Mouse (Mus musculus): Measurements from ENCODE around the gene Prr18. TPM values are rescaled to one million over a fixed set of nuclear protein-coding genes. Genes with fewer than 3 reads are reported as not detected.

Prr18 gene
- polyA plus RNA-seq, 1 experiment from 2014 or later = 0.19 TPM

DNA sequence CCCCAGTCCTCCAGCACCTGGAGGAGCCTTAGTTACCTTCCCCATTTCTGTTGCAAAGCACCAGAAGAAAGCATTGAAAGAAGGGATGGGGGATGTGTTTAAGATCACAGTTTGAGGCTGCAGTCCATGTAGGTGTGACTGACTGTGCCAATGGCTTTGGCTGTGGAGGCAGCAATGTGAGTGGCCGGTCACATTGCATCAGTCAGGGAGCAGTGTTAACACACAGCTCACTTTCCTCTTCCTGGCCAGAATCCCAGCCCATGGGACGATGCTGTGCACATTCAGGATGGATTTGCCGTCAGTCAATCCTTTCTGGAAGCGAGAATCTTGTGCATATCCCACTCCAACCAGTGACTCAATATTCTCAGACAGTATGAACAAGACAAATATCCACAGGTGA lies 11.7 kb downstream of the Prr18 start:
- peaks cover 12% of the 10 kb centered on the region for H3K4me1 ChIP-seq
- peaks cover 7% of the 10 kb centered on the region; the same call in 1 of the 2 replicates for H3K27me3 ChIP-seq (ENCODE audit: poor library complexity, severe bottlenecking)
- H3K36me3 ChIP-seq (replicated peaks) = no peaks in the 10 kb centered on the region
- 91% methylated on average over 4 of the region's 4 CpGs for WGBS
- no peak overlapping the region for H3K4me3 ChIP-seq
- H3K27ac ChIP-seq = no peak overlapping the region
- no peak for DNase-seq (ENCODE audit: extremely low spot score, low spot score)
- no peaks in the 10 kb centered on the region for H3K9me3 ChIP-seq

DNA sequence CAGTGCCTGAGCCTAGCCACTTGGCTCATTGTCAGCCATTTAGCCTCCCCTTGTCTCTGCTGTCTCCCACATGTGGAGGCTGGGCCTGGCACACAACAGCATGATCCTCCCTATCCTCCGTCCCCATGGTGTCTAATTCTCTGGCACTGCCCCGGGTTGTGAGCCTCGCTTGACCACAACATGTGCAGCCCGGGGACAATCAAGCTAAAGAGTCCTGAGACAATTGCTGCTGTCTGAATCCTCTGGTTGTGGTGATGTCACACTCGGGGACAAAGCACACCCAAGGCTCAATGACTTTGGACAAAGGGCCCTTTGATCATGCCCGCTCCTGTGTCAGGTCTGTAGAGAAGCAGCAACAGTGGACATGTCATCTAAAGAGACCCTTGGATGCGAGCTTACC lies 13.8 kb downstream of the Prr18 start:
- H3K36me3 ChIP-seq (replicated peaks) = no peaks in the 10 kb centered on the region
- peaks cover 12% of the 10 kb centered on the region for H3K4me1 ChIP-seq
- no peak for DNase-seq (ENCODE audit: extremely low spot score, low spot score)
- no peak overlapping the region for H3K4me3 ChIP-seq
- H3K27ac ChIP-seq = peak overlapping the region; percentile 44; the same call in 1 of the 2 replicates
- no peaks in the 10 kb centered on the region for H3K27me3 ChIP-seq (ENCODE audit: poor library complexity, severe bottlenecking)
- no peaks in the 10 kb centered on the region; the same call in 1 of the 2 replicates for H3K9me3 ChIP-seq
- WGBS = 53% methylated on average over 7 of the region's 7 CpGs

DNA sequence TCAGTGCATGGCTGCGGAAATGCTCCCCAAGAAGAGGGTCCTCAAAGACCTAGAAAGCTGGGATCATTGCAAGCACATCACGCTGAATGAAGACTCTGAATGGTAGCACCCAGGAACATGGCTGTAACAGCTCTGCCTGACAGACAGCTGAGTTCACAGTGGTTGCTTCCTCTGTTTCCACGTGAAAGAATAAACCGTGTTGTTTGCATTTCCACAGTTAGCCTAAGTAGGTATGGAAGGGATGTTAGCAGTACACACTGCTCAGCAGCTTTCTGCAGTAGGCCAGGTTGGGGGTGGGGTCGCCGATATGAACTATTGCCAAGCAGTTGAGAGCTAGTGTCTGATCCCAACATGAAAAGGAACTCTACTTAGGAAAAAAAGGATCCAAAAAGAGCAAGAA lies 18.4 kb downstream of the Prr18 start, which contains the start of gene T2:
Gene T2 (plus strand): TSS at position 301 of the 400 bp plus-strand sequence.
- Histone ChIP-seq H3K36me3 (replicated peaks) (no peaks in the 10 kb centered on the region), H3K4me3 (no peak within 1 kb of the TSS), H3K4me1 (peaks cover 10% of the 10 kb centered on the region), H3K27me3 (ENCODE audit: poor library complexity, severe bottlenecking) (no peaks in the 10 kb centered on the region), H3K27ac (no peak within 1 kb of the TSS), H3K9me3 (no peaks in the 10 kb centered on the region; the same call in 1 of the 2 replicates)
- 86% methylated on average over 6 of the region's 6 CpGs for WGBS
- no peak for DNase-seq (ENCODE audit: extremely low spot score, low spot score)

DNA sequence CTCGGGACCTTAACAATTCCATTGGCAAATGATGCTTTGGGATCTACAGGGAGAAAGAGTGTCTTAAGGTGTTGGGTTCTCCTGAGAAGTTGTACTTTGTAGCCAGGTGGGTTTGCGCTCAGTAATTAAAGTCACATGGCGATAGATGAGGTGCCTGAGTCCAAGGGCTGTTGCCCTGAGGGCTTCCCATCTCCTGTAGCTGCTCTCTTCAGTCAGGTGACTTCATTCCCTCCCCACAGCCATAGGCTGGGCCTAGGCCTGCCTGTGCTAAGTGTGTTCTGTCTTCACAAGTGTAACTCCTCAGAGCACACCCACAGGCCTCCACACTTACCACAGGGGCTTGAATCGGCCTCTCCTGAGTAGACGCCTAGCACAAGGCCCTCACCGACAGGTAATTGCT lies 20.2 kb downstream of the Prr18 start:
- Histone ChIP-seq H3K9me3 (no peaks in the 10 kb centered on the region; the same call in 1 of the 2 replicates), H3K4me3 (no peak overlapping the region), H3K36me3 (replicated peaks) (no peaks in the 10 kb centered on the region), H3K27me3 (ENCODE audit: poor library complexity, severe bottlenecking) (no peaks in the 10 kb centered on the region), H3K27ac (no peak overlapping the region), H3K4me1 (peaks cover 14% of the 10 kb centered on the region)
- 94% methylated on average over 6 of the region's 6 CpGs for WGBS
- no peak for DNase-seq (ENCODE audit: extremely low spot score, low spot score)

DNA sequence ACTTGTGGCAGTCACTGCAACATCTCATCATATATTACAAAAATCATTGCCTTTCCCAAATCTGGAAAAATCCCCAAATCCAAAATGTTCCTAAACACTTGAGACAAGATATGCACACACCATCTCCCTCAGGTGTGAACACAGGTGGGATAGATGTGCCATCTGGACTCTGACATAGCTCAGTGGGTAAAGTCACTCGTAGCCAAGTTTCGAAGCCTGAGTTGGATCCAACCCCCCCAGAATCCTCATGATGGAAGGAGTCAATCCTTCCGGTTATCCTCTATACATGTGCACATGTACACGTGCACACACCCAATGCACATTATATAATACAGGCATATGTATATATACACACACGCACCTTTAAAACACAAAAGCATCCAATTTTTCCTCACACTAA lies 23.6 kb downstream of the Prr18 start:
- H3K36me3 ChIP-seq (replicated peaks) = no peaks in the 10 kb centered on the region
- peaks cover 14% of the 10 kb centered on the region for H3K27me3 ChIP-seq (ENCODE audit: poor library complexity, severe bottlenecking)
- no peak overlapping the region for H3K27ac ChIP-seq
- H3K4me1 ChIP-seq = peaks cover 27% of the 10 kb centered on the region
- no peaks in the 10 kb centered on the region for H3K9me3 ChIP-seq
- no peak for DNase-seq (ENCODE audit: extremely low spot score, low spot score)
- 94% methylated on average over 5 of the region's 5 CpGs for WGBS
- no peak overlapping the region for H3K4me3 ChIP-seq

DNA sequence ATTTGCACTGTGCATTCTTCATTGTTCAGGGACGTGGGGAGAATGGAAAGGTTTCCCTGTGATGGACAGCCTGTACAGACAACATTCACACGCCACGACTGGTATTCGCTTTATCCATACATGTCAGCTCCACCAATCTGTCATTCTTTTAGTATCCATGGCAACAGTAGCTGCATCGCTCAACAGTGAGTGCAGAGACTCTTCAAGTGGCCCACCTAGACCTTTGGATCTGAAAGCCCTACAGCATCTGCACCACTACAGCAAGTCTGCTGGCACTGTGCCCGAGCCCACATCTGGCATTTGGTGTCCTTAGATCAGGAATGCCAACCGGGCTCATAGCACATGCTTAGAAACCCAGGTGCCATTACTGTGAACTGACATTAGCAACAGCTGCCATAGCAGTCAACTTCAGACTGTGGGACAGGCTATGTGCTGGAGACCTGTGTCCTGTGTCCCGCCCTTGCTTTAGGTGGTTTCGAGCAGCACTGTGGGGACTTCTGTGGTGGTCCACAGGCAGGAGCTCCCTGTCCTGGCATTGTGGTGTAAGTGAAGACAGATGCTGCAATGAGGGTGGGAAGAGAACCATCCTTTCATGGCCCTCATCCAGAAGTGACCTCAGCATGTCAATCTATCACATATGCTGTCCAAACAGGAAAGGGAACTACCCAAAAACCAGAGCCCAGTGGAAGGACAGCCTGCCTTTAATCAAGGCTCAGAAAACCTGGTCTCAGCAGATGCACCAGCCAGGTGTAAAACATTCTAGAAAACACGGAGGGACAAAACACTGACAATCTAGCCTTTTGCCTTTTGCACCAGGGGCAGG lies 24.2 kb downstream of the Prr18 start:
- DNase-seq (ENCODE audit: extremely low spot score, low spot score) = no peak
- 82% methylated on average over 10 of the region's 10 CpGs for whole genome bisulfite sequencing
- peaks cover 30% of the 10 kb centered on the region for H3K4me1 ChIP-seq
- H3K27ac ChIP-seq = peak overlapping the region; percentile 44; the same call in 1 of the 2 replicates
- no peaks in the 10 kb centered on the region for H3K36me3 ChIP-seq (replicated peaks)
- H3K27me3 ChIP-seq (ENCODE audit: poor library complexity, severe bottlenecking) = peaks cover 14% of the 10 kb centered on the region
- no peaks in the 10 kb centered on the region for H3K9me3 ChIP-seq
- H3K4me3 ChIP-seq = no peak overlapping the region

DNA sequence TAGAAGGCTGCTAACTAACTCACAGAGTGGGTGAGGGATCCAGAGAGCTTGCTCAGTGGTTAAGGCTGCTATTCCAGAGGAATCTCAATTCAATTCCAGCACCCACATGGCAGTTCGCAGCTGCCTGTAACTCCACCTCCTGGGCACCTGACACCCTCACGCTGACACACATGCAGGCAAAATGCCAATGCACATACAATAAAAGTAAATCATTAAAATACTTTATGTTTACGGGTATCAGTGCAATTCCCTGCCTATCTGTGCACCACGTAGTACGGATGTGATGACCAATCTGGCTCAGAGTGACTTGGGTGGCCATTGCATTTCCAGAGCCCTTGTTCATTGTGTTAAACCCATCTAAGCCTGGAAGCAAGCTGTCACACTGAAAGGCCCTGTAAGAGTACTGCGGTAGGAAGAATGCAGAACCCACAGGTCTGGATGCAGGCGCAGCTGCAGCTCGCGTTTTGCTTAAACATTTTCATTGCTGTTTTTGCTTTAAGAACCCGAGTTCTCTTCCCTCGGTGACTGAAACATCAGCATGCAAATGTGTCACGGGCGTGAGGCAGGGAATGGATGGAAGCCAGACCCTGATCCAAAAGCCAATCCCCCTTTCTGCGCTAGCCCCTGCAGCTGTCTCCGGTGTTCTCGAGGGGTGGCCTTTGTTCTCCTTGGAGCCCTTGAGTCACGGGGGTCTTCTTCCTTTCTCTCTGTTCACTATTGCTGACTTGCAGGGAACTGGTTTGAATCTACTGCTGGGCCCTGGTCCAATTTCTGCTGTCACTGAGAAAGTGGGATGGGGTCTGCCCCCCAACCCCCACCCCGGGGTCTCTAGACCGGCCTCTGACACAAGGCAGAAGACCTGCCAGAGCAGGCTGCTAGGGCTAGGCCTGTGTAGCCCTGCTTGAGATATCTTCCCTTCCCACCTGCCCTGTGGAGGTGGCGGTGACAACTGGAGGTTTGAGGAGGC lies 30.5 kb downstream of the Prr18 start:
- Histone ChIP-seq H3K4me1 (peaks cover 75% of the 10 kb centered on the region), H3K4me3 (peak overlapping the region; percentile 18; the same call in 1 of the 2 replicates), H3K27me3 (ENCODE audit: poor library complexity, severe bottlenecking) (peaks cover 19% of the 10 kb centered on the region), H3K9me3 (no peaks in the 10 kb centered on the region), H3K27ac (peak overlapping the region; percentile 85), H3K36me3 (replicated peaks) (no peaks in the 10 kb centered on the region)
- 20% methylated on average over 19 of the region's 20 CpGs for WGBS
- DNase-seq (ENCODE audit: extremely low spot score, low spot score) = peak; percentile 36

DNA sequence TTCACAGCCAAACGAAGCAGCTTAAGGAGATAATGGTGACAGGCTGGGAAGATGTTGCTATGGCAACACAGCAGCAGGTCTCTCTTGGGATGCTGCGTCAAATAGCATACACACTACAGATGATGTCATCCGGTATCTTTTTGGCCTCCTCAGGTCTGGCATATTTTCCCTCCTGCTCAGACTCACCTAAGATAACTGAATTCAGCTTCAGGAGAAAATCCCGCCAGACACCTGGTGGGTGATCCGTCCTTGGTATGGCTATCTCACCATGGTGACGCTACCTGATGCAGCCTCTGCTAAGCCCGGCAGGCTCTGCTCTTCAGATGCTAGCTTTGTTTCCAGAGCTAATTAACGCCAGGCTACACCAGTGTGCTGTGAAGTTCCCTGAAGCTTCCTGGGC lies 31.3 kb downstream of the Prr18 start:
- peaks cover 74% of the 10 kb centered on the region for H3K4me1 ChIP-seq
- peaks cover 19% of the 10 kb centered on the region for H3K27me3 ChIP-seq (ENCODE audit: poor library complexity, severe bottlenecking)
- DNase-seq (ENCODE audit: extremely low spot score, low spot score) = peak; percentile 50
- no peaks in the 10 kb centered on the region for H3K9me3 ChIP-seq
- H3K36me3 ChIP-seq (replicated peaks) = no peaks in the 10 kb centered on the region
- 7% methylated on average over 8 of the region's 8 CpGs for WGBS
- H3K27ac ChIP-seq = peak overlapping the region; percentile 85
- H3K4me3 ChIP-seq = peak overlapping the region; percentile 18; the same call in 1 of the 2 replicates

DNA sequence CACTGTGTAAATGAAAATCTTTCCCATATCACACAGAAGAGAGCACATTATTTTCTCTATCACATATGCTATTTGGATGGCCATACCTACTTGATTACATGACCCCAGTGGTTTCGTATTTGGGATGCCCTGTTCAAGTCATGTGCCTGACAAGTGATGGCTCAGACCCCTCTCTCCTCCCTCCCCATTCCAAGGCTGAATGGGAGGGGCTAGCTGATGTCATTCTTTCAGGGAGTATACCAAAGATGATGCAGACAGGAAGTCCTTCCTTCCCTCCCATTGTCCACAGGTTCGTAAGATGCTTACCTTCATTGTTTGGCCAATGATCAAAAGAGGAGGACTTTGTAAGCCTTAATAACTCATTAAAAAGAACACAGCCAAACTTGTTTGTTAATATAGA lies 31.9 kb downstream of the Prr18 start:
- no peak for DNase-seq (ENCODE audit: extremely low spot score, low spot score)
- H3K27me3 ChIP-seq (ENCODE audit: poor library complexity, severe bottlenecking) = peaks cover 16% of the 10 kb centered on the region; the same call in 1 of the 2 replicates
- H3K9me3 ChIP-seq = no peaks in the 10 kb centered on the region
- no peaks in the 10 kb centered on the region for H3K36me3 ChIP-seq (replicated peaks)
- no peak overlapping the region for H3K4me3 ChIP-seq
- peak overlapping the region; percentile 85 for H3K27ac ChIP-seq
- H3K4me1 ChIP-seq = peaks cover 71% of the 10 kb centered on the region
- 58% methylated on average over 2 of the region's 2 CpGs for WGBS

DNA sequence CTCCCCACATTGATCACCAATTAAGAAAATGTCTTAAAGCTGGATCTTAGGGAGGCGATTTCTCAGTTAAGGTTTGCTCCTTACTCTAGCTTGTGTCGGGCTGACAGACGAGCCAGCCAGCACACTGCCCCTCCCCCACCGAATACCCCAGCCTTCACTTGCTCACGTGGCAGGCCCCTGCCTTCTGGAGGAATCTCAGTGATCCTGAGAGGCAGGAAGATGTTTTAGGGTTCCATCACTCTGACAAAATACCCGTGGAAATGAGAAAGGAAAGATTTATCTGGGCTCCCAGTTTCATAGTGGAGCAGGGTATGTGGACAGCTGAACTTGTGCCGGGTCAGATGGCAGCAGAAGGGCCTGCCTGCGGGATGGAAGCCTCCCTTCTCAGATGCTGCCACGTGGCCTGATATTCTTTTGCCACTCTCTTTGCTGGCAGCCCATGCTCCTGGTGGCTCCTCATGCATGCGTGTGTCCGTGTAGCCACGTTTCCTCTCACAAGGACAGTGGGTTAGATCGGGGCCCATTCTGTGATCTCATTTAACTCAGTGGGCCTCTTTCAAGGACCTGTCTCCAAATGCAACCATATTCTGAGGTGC lies 33.5 kb downstream of the Prr18 start:
- H3K4me1 ChIP-seq = peaks cover 74% of the 10 kb centered on the region
- peak overlapping the region; percentile 94 for H3K27ac ChIP-seq
- no peaks in the 10 kb centered on the region for H3K9me3 ChIP-seq
- 24% methylated on average over 13 of the region's 13 CpGs for WGBS
- H3K4me3 ChIP-seq = no peak overlapping the region
- H3K27me3 ChIP-seq (ENCODE audit: poor library complexity, severe bottlenecking) = 0 out of 2 replicates have a peak, but pooled peaks cover 5% of the 10 kb centered on the region
- H3K36me3 ChIP-seq (replicated peaks) = no peaks in the 10 kb centered on the region
- peak; percentile 56 for DNase-seq (ENCODE audit: extremely low spot score, low spot score)

DNA sequence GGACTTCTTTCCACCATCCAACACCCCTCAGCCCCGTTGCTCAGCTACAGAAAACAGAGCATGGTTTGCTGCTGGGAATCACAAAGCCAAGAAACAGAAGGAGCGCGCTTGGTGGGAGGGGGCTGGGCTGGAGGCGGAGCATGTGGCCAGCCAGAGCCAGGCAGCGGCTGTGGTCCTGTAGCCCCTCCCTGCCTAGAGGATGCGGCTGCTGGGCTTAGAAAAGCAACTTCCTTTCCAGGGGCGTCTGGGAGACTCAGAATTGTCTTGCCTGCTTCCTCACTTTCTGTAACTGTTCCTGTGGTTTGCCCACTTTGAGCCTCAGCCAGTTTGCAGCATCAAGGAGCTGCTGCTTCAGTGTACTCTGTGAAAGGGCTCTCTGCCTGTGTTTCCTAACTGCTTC lies 34.6 kb downstream of the Prr18 start:
- Histone ChIP-seq H3K4me1 (peaks cover 77% of the 10 kb centered on the region), H3K36me3 (replicated peaks) (no peaks in the 10 kb centered on the region)

More for the DNA sequence above, 34.6 kb downstream of the Prr18 start:
- 0% methylated on average over 7 of the region's 7 CpGs for WGBS
- Histone ChIP-seq H3K4me3 (peak overlapping the region; percentile 50), H3K27ac (peak overlapping the region; percentile 94), H3K9me3 (no peaks in the 10 kb centered on the region), H3K27me3 (ENCODE audit: poor library complexity, severe bottlenecking) (0 out of 2 replicates have a peak, but pooled peaks cover 5% of the 10 kb centered on the region)
- peak; percentile 89 for DNase-seq (ENCODE audit: extremely low spot score, low spot score)
